Mouse (Mus musculus): ENCODE measurements at regions not wholly inside any gene's neighbourhood (a gene's known extent, or its start where the extent isn't known, plus 50 kb on each side); places are given as distances from the start of the nearest gene placed in this dataset.

DNA sequence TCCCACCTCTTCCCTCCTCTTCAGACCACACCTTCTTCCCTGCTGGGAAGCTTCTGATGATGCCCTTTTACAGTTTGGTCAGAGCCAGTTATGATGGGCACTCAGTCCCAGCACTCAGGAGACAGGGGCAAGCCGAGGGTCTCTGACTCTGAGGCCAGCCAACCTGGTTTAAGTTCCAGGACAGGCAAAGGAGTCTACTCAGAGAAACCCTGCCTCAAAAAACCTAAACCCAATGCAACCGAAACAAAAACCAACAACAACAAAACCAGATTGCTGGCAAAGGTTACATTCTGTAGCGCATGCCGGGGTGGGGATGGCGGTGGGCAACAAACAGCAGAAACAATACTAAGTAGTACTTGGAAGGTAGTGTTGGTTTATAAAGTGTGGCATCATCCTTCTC is 260.2 kb downstream of the Cog6 start:
- no peak for DNase-seq (ENCODE audit: low spot score)

DNA sequence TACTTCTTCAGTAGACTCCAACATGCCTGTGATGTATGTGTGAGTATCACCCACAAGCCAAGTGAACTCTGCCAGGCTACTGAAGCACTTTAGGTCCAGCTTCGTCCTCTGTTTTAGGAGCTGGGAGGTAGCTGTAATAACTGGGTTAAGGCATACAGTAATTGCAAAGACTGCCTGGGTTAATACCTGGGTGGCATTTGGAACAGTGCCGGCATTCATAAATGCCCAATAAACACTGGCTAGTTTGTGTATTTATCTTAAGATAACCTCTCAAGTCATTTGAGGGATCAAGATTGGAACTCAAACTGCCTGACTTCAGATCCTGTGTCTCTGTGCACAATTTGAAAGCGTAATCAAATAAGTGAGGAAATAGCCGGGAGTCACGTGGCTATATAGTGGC is 261.0 kb downstream of the Cog6 start:
- no peak for DNase-seq (ENCODE audit: low spot score)

GRCm38 (mm10) chr3:52754978-52755377 is 262.1 kb downstream of the Cog6 start:
- DNase-seq (ENCODE audit: low spot score) = peak; percentile 48

- DNase-seq (ENCODE audit: low spot score) = no peak
Measured at GRCm38 (mm10) chr3:52754401-52754800, 262.6 kb downstream of the Cog6 start.

- no peak for DNase-seq (ENCODE audit: low spot score)
Measured at GRCm38 (mm10) chr3:52746917-52747316, 270.1 kb downstream of the Cog6 start.

GRCm38 (mm10) chr3:52744334-52744733 is 272.7 kb downstream of the Cog6 start:
- no peak for DNase-seq (ENCODE audit: low spot score)

- DNase-seq (ENCODE audit: low spot score) = no peak
Measured at GRCm38 (mm10) chr3:52740466-52741026, 276.5 kb downstream of the Cog6 start.

DNA sequence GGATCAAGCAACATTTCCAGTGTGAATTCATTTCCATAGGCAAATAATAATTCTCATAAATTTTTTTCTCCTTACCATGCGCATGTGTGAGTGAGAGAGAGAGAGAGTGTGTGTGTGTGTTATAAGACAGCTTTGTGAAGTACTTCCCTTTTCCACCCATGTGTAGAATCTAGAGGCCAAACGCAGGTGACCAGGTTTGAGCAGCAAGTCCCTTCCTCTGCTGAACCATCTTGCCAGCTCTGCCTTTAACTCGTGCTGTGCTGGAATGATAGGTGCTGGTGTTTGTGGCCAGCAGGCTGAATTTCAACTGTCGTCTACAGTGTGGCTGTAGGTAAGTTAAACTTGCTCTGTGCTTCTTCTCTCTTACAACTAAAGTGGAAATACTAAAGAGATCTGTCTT is 277.5 kb downstream of the Cog6 start:
- no peak for DNase-seq (ENCODE audit: low spot score)

DNA sequence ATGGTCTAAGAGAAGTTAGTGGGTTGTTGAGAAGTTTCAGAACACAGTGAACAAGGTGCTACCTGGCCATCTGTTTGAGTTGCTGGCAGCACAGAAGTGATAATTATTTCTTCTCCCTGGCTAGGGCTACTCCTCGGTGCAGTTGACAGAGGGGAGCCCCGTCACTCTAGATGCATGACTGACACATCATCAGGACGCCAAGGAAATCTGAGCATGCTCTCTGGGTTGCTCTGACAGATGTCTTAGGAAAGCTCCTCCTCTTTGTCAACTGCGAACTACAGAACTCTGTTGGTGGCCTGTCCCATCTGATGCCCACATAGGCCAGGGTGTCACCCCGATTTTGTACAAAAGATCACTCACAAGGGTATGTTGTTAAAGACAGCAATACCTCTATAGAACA is 278.7 kb downstream of the Cog6 start:
- DNase-seq (ENCODE audit: low spot score) = no peak

- DNase-seq (ENCODE audit: low spot score) = no peak
Measured at GRCm38 (mm10) chr3:52735939-52736338, 281.1 kb downstream of the Cog6 start.

DNA sequence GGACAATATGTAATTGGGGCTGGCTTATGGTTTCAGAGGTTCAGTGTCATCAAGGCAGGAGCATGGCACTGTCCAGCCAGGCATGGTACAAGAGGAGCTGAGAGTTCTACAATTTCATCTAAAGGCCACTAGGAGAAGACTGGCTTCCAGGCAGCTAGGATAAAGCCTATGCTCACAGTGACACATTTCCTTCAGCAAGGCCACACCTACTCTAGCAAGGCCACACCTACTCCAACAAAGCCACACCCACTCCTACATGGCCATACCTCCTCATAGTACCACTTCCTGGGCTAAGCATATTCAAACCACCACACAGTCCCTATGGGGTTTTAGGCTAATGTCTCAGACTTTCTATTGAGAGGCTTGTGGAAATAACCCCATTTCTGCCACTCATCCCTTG is 285.1 kb downstream of the Cog6 start:
- DNase-seq (ENCODE audit: low spot score) = no peak

DNA sequence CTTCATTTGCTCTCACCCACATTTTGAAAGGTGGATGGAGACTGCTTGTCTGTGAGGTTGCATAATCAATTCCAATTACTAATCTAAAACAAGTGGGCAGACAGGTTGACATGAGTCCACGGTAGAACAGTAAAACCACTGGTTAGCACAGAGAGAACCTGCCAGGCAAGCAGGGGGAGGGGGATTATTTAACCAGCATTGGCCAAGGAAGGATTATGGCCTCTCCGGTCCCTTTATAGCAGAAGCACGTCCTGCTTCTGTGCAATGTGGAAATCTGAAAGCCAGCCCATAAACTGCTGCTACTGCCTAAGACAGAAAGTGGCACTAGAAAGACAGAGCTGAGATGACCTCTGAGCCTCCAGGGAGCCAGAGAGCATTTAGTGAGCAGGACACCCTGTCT is 285.5 kb downstream of the Cog6 start:
- DNase-seq (ENCODE audit: low spot score) = no peak

DNA sequence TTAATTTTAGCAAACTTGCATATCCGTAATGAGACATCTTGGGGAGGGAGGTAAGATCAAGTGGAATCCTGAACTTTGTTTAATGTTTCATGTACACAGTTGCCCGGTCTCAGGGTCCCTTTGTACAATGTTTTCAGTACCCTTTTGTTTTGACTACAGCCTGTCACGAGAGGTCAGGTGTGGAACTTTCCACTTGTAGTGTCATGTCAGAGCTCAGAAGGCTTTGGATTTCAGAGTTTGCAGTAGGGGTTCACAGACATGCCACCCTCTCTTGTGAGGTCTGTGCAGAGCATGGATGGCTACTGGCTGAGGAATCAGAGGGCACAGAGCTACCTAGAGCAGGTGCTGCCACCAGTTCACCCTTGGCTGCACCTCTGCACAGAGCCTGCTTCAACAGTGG is 287.3 kb downstream of the Cog6 start:
- no peak for DNase-seq (ENCODE audit: low spot score)

DNA sequence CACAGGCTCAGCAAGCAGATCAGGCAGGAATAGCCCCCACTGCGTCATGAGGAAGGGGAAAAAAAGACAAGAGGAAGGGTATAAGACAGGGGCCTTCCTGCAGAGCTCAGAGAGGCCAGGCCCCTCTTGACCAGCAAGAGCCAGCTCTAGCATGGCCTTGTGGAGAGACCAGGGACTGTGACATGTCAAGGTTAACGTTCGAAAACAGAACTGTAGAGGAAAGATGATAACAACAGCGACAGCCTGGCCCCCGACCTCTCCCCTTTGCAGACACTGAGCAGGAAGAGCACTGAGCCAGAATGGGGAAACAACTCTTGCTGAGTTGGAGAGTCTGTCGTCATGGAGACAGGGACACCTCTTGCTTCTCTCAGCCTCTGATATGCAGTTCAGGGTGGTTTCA is 288.2 kb downstream of the Cog6 start:
- DNase-seq (ENCODE audit: low spot score) = no peak

DNA sequence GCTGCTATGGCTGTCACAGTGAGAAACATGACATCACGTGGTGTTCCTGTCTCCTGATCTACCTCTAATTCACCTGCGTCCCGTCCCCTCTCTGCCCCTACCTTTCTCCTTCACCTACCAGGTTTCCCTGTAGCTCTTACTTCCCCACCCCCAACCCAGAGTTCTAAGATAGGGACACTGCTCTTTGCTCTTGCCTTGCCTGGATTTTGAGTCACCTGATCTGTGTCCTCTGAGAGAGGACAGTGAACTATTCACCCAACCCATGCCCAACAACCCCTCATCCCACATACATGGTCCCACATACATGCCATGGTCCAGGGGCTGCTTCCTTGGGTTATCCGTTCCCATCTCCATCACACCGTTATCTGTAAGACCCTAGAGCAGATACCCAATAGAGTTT is 288.6 kb downstream of the Cog6 start:
- no peak for DNase-seq (ENCODE audit: low spot score)

GRCm38 (mm10) chr3:52724354-52724753 is 292.7 kb downstream of the Cog6 start:
- DNase-seq (ENCODE audit: low spot score) = no peak

DNA sequence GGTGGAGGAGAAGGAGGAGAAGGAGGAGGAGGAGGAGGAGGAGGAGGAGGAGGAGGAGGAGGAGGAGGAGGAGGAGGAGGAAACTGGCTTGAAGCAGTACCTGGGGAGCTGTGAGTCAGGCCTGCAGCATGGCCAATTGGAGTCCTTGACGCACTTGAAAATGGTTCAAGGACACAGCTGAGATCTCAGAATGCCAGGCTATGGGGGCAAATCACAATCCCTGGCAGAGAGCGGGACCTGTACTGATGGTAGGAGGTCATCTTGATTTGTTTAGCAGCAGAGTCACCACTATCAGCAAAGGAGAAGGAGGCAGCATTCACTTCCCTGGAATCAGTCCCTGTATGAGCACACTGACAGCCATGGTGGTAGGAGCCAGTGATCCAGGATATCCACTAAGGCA is 294.1 kb downstream of the Cog6 start:
- no peak for DNase-seq (ENCODE audit: low spot score)

DNA sequence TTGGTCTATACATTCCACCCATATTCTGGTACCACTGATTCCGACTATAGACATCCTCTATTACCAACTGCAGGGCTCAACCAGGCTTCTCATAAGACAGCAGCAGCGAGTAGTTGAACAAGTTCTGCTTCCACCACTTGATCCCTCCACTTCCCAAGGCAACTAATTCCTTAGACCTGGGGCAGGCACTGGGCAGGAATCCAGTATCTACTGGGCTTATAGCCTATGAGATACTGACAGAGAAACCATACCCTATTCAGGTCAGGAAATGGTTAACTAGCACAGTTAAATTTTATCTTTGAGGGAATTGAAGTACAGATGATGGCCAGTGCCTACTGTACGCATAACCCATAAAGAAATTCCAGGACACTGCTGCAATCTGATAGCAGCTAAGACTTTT is 297.9 kb downstream of the Cog6 start:
- no peak for DNase-seq (ENCODE audit: low spot score)

- DNase-seq (ENCODE audit: low spot score) = no peak
Measured at GRCm38 (mm10) chr3:52717324-52717723, 299.7 kb downstream of the Cog6 start.

- no peak for DNase-seq (ENCODE audit: low spot score)
Measured at GRCm38 (mm10) chr3:52712151-52712550, 304.9 kb downstream of the Cog6 start.

GRCm38 (mm10) chr3:52711133-52711532 is 305.9 kb downstream of the Cog6 start:
- no peak for DNase-seq (ENCODE audit: low spot score)

GRCm38 (mm10) chr3:52708746-52709145 is 308.3 kb downstream of the Cog6 start:
- DNase-seq (ENCODE audit: low spot score) = no peak

GRCm38 (mm10) chr3:52708301-52708700 is 308.7 kb downstream of the Cog6 start:
- no peak for DNase-seq (ENCODE audit: low spot score)

DNA sequence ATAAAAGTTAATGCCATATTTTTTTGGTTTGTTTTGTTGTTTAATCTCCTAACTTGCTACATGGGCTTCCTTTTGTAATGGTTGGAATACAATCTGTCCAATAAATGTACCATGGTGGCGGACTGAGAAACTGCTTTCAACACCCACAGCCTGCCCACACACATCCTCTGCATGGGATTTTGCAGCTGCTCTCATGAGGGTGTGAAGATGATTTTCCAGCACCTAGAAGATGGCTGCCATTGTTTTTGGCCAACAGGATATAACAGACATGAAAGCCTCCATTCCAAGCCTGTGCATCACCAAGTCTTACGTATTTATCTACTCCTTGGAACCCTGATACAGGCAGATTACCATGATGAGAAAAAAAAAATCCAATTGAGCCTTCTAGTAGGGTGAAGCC is 310.4 kb downstream of the Cog6 start:
- DNase-seq (ENCODE audit: low spot score) = no peak

GRCm38 (mm10) chr3:52703751-52704150 is 313.3 kb downstream of the Cog6 start:
- DNase-seq (ENCODE audit: low spot score) = no peak
